Mouse (Mus musculus) CD4-positive naive resting alpha-beta T cell, adult 76 days (primary cell): ENCODE data around the gene Adar. TPM values are rescaled to one million over a fixed set of nuclear protein-coding genes. Genes with fewer than 3 reads are reported as not detected.

Experiments used
- total RNA-seq: library from RNA; stranded (reverse); gene quantifications from one replicate; pipeline ENCODE4 v1.2.4, GENCODE M21; 2023

Adar gene
- total RNA-seq, result 140 TPM

DNA sequence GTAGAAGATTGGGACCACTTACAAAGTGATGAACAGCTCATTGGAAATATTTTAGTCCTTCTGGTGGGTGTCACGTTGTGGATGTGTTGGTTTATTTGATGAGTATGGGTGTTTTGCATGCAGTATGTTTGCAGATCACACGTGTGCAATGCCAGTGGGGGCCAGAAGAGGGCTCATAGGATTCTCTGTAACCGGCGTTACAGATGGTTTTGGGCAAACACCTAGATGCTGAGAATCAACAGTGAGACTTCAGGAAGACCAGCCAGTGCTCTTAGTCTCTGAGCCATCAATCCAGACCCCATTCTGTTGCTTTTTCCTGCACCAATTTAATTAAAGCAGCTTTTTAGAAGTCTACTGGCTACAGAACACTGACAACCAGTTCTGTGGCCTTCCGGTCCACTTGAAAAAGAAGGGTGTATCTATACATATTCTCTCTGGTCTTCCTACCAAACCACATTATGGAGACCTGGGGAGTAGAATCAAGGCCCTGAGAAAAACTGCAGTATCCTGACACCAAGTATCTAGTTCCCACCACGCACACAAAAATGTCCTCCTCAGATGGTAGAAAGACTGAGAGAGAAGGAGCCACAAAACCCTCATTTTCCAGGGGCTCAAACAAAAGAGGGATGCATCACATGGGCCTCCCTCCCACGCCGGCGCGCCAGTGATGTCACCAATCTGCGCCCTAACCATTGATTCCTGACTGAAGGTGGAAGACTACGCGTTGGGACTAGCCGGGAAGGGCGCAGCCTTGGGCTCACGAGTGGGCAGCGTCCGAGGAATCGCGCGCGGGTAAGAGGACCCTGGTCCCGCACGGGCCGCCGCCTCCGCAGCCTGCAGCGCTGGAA, at the start of gene Adar:
Adar (plus strand) TSS at position 664 of the 848 bp plus-strand sequence.

DNA sequence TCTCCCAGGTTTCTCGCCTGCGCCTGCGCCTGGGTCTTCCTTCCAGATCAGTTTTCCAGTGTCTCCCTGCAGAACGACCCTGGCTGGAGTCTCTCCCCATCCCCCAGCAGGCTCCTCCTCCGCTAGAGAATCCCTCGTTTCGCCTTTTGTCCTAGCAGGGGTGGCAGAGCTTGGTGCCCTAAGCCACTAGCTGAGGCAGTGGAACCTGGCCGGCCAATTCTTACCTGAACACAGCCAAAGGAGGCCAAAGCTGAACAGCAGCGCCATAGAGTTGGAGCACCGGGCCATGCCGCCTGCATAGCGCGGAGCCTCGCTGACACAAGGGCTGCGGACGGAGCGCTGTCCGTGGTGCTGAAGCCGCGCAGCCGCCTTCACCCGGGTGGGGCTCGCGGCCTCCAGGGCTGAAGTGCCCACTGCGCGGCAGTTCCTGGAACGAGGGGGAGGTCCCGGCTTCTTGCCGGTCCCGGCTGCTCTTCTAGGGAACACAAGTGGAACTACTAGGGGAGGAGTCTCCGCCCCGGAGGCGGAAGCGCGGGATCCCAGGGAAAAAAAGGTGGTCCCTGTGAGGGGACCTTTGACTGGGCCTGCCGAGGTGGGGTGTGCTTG, 49.4 kb downstream of the Adar start, which contains the start of gene Chrnb2:
Chrnb2 (minus strand) TSS at position 514 of the 606 bp plus-strand sequence.

DNA sequence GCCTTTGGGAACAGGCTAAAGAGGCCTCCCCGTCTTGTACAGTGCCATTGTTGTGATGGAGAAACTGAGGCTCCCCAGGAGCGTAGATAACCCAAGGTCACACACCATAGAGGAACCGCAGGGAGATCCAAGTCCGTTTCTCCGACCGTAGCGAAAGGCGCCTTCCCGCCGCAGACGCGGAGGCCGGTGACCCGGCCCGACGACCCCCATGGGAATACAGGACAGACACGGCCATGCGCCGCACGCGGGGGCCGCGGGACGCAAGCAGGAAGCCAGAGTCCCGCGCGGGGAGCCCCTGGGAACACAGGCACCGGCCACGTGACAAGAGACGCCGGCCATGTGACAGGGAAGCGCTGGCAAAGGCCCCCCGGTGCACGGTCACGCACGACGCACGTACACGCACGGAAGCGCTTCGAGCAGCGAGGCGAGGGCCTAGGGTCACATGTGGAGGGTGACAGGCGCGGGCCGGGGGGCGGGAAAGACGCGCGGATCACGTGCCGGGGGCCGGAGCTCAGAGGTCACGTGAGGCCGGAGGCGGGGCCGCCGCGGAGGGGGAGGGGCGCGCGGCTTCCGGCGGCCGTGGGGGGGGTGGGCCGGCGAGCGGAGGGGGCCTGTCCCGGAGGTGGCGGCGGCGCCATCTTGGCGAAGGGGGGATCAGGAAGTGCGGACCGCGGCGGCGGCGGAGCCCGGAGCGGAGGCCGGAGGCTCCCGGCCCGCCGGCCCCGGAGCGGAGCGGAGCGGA, 58.3 kb downstream of the Adar start, which contains the start of gene Ube2q1:
Ube2q1 (plus strand) TSS at position 649 of the 742 bp plus-strand sequence.

Other genes with a start within 250 kb of the Adar start
- gene Kcnn3, start 194.9 kb upstream of the Adar start, total RNA-seq, result not detected
- 3.0 TPM for gene Chrnb2, start 49.6 kb downstream of the Adar start, total RNA-seq
- 74.9 TPM for gene Ube2q1, start 58.6 kb downstream of the Adar start, total RNA-seq
- gene She, start 116.3 kb downstream of the Adar start, total RNA-seq, result 1.3 TPM
- gene Il6ra, start 198.2 kb downstream of the Adar start, total RNA-seq, result 147 TPM
- gene Atp8b2, start 248.5 kb downstream of the Adar start, total RNA-seq, result 109 TPM